Comparison of ENCODE assay signal across 8 mouse cellular contexts in the genomic region with DNA sequence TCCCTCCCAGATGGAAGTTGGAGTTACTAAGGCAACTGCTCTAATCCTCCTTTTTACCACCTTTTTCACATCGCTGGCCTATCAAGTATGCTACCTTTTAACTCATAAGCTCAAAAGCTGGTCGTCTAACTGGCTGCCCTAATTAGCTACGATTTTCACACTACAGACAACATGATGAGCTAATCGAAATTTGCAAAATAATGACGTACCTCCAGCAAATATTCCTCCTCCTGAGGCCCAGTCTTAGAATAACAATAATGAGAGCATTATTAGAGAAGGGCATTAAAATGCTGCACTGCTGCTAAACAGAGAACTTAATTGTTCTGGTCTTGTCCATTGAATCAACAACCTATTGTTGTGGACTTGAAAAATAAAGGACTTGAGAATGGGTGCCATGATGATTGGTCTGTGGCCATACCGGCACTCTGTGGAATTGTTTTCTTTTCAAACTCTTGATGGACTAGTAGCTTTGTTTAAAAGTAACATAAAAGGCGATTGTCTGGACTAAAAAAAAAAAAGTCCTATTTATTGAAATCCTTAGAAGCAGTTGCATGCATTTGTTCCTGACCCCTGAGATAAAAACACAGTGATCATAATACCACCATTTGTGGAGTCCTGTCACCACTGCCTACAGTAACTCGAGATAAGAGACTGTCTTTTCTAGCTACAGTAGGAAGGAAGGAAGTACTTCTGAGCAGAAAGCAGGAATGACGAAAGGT.
DNase-seq lines count a peak whose midpoint lies in the region; ATAC-seq and TF ChIP-seq lines count a peak whose summit lies in the region.

No protein-coding gene starts in this region.

- 33% methylated on average over 9 of the region's 9 CpGs for WGBS in lung, postnatal 0 days
- WGBS in limb, embryonic 10.5 days = 43% methylated on average over 9 of the region's 9 CpGs
- WGBS in stomach, embryonic 15.5 days = 51% methylated on average over 9 of the region's 9 CpGs

- H3K4me2 ChIP-seq in lung, postnatal 0 days (replicated peaks; ENCODE audit: low read depth, low read length) = 0 out of 2 replicates have a peak overlapping the region, but pooled peaks have one; percentile 28
- H3K4me2 ChIP-seq in stomach, embryonic 15.5 days = 0 out of 2 replicates have a peak overlapping the region, but pooled peaks have one; percentile 19

- peaks cover 6% of the 10 kb centered on the region; the same call in 1 of the 2 replicates for H3K4me1 ChIP-seq in lung, postnatal 0 days (ENCODE audit: insufficient read depth, low read depth, low read length)
- peaks cover 41% of the 10 kb centered on the region for H3K4me1 ChIP-seq in limb, embryonic 10.5 days
- H3K4me1 ChIP-seq in stomach, embryonic 15.5 days = 0 out of 2 replicates have a peak, but pooled peaks cover 3% of the 10 kb centered on the region

- H3K36me3 ChIP-seq in lung, postnatal 0 days (ENCODE audit: insufficient read depth, low read length) = no peaks in the 10 kb centered on the region
- H3K36me3 ChIP-seq in limb, embryonic 10.5 days = no peaks in the 10 kb centered on the region
- no peaks in the 10 kb centered on the region for H3K36me3 ChIP-seq in stomach, embryonic 15.5 days

- TF ChIP-seq CTCF in lung, postnatal 0 days (IDR thresholded peaks at IDR 0.05) = no peak

- no peaks in the 10 kb centered on the region for H3K9me3 ChIP-seq in lung, postnatal 0 days (ENCODE audit: low read length)
- no peaks in the 10 kb centered on the region for H3K9me3 ChIP-seq in limb, embryonic 10.5 days (replicated peaks)
- H3K9me3 ChIP-seq in stomach, embryonic 15.5 days = no peaks in the 10 kb centered on the region

- DNase-seq in frontal cortex, postnatal 25 days (ENCODE audit: low spot score in 2 of 2) = no peak
- peak; percentile 15 for DNase-seq in lung, postnatal 0 days (ENCODE audit: low spot score)
- DNase-seq in lung, postnatal 25 days (ENCODE audit: low spot score) = no peak
- DNase-seq in limb, embryonic 10.5 days (ENCODE audit: low spot score) = no peak
- DNase-seq in thymus, postnatal 0 days (ENCODE audit: low spot score) = no peak
- no peak for DNase-seq in spleen, postnatal 10 days (ENCODE audit: low spot score in 2 of 2)

- no peaks in the 10 kb centered on the region for H3K27me3 ChIP-seq in lung, postnatal 0 days (replicated peaks; ENCODE audit: insufficient read depth, low read length)
- H3K27me3 ChIP-seq in limb, embryonic 10.5 days (ENCODE audit: low read depth, poor library complexity, severe bottlenecking) = no peaks in the 10 kb centered on the region
- H3K27me3 ChIP-seq in stomach, embryonic 15.5 days (replicated peaks) = no peaks in the 10 kb centered on the region

- no peak overlapping the region for H3K4me3 ChIP-seq in lung, postnatal 0 days (ENCODE audit: low read depth, low read length)
- no peak overlapping the region for H3K4me3 ChIP-seq in limb, embryonic 10.5 days
- no peak overlapping the region for H3K4me3 ChIP-seq in stomach, embryonic 15.5 days (replicated peaks)

- ATAC-seq in frontal cortex, adult (ENCODE audit: low TSS enrichment) = peak; percentile 41
- ATAC-seq in lung, postnatal 0 days = no peak
- ATAC-seq in stomach, embryonic 15.5 days (ENCODE audit: insufficient read depth, low FRiP score, low read depth) = peak; percentile 22; the same call in 1 of the 2 replicates

- peak overlapping the region; percentile 43 for H3K27ac ChIP-seq in lung, postnatal 0 days (ENCODE audit: low read length)
- peak overlapping the region; percentile 36; the same call in 1 of the 2 replicates for H3K27ac ChIP-seq in limb, embryonic 10.5 days
- peak overlapping the region; percentile 51; the same call in 1 of the 2 replicates for H3K27ac ChIP-seq in stomach, embryonic 15.5 days

- no peak overlapping the region for H3K9ac ChIP-seq in lung, postnatal 0 days (replicated peaks; ENCODE audit: low read depth)
- no peak overlapping the region for H3K9ac ChIP-seq in stomach, embryonic 15.5 days

- TF ChIP-seq EP300 in lung, postnatal 0 days (IDR thresholded peaks at IDR 0.05) = no peak
